Mouse (Mus musculus): ENCODE results near the gene Osbpl11.

GRCm38 (mm10) chr16:33170716-33171587, 13.9 kb upstream of the Osbpl11 start:
- TF ChIP-seq CTCF (conservative IDR thresholded peaks at IDR 0.05; ENCODE audit: low read length) (no peak), NANOG (IDR thresholded peaks at IDR 0.05; ENCODE audit: borderline replicate concordance, low read length) (no peak), POU5F1 (IDR thresholded peaks at IDR 0.05; ENCODE audit: borderline replicate concordance, low read length) (no peak)
